Mouse (Mus musculus) small intestine, adult 2 months (tissue): Measurements from ENCODE around the gene Lrsam1. TPM values are rescaled to one million over a fixed set of nuclear protein-coding genes. Genes with fewer than 3 reads are reported as not detected.
A peak's percentile ranks its signal among the peaks of the same experiment; 100 is the strongest.

Experiments used
- H3K27ac ChIP-seq: fragments of 200-500 bp; 2 replicates; pipeline ENCODE4 v1.5.1; 2012; ENCODE audit warnings: low read depth, low read length, control low read depth, inconsistent platforms; ENCODE audit not compliant: insufficient read depth
- H3K27me3 ChIP-seq: fragments of 200-500 bp; 2 replicates; pipeline ENCODE4 v1.6.1; 2012; ENCODE audit warnings: mild to moderate bottlenecking, moderate library complexity, low read length, inconsistent platforms; ENCODE audit not compliant: control insufficient read depth, insufficient read depth
- H3K36me3 ChIP-seq: fragments of 200-500 bp; 2 replicates; pipeline ENCODE4 v1.6.1; 2012; ENCODE audit warnings: mild to moderate bottlenecking, low read length, control low read depth, inconsistent platforms; ENCODE audit not compliant: control insufficient read depth, insufficient read depth
- H3K4me1 ChIP-seq: fragments of 200-500 bp; 2 replicates; pipeline ENCODE4 v1.6.1; 2012; ENCODE audit warnings: low read length, inconsistent platforms, mixed read lengths; ENCODE audit not compliant: control insufficient read depth, insufficient read depth, insufficient read length
- H3K4me3 ChIP-seq: fragments of 200-500 bp; 2 replicates; pipeline ENCODE4 v1.5.1; 2012; ENCODE audit warnings: low read depth, mild to moderate bottlenecking, control low read depth, inconsistent platforms, low read length, moderate library complexity
- CTCF ChIP-seq: fragments of 200-500 bp; IDR thresholded peaks from 2 replicates; pipeline ENCODE4 v1.5.1; 2012; ENCODE audit warnings: low read depth, mild to moderate bottlenecking, control low read depth, inconsistent platforms, low read length, moderate library complexity, mixed read lengths; ENCODE audit not compliant: insufficient replicate concordance, insufficient read length; ENCODE audit errors: extremely low read depth
- POLR2A ChIP-seq: fragments of 200-500 bp; IDR thresholded peaks from 2 replicates; pipeline ENCODE4 v1.6.1; 2012; ENCODE audit warnings: low read depth, mild to moderate bottlenecking, control low read depth, inconsistent platforms, low read length, moderate library complexity
- WGBS: fragments of 180-500 bp; shearing (Covaris S2); methylation state at CpG from one replicate; pipeline ENCODE4 v1.1.7; 2018; 5-methylcytosine and 5-hydroxymethylcytosine counted together
- polyA plus RNA-seq: library from polyadenylated mRNA; depleted of rRNA; stranded (reverse); fragments of >200 nt; gene quantifications from 2 replicates; pipeline ENCODE4 v1.2.3, GENCODE M21; 2012

The Lrsam1 gene
- polyA plus RNA-seq, 1 experiment, result 12.0 TPM

DNA sequence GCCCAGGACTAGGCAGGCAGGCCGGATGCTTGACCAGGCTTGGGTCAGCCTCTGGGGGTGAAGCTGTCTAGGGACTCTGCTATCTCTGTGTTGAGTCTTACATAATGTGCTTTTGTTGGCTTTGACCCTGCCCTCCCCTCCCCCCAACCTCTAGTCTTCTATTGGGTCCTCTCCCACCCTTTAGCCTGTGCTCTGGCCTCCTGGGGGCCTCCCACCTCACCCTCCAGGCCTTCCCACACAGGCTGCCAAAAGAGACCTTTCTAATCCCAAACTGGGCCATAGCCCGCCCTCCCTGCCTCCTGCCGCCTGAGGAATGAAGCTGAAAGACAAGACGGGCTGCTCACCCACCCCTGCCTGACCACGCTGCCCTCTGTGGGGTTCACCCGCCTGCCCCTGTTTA is 80.4 kb downstream of the Lrsam1 start:
- Histone ChIP-seq H3K27ac (peak overlapping the region; percentile 14; the same call in 1 of the 2 replicates), H3K36me3 (no peaks in the 10 kb centered on the region), H3K27me3 (no peaks in the 10 kb centered on the region), H3K4me3 (no peak overlapping the region), H3K4me1 (peaks cover 29% of the 10 kb centered on the region)
- 75% methylated on average over 6 of the region's 6 CpGs for WGBS
- TF ChIP-seq CTCF (no peak), POLR2A (no peak)

DNA sequence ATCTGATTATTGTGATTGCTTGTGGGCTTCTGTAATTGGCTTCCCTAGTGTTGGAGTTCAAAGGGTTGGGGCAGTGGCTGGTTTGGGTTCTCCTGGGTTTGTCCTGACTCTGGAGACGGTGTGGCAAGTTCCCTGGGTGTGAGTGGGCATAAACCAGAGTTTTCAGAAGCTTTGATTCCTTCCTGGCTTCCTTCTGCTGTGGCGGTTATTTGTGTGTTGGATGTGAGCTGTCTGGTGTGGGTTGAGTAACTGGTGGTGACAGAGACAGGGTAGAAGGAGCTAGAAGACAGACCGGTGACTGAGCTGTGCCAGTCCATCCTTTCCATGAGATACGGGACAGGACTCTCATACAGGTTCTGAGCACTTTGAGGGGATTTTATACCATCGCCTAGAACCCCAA is 81.8 kb downstream of the Lrsam1 start:
- no peaks in the 10 kb centered on the region for H3K36me3 ChIP-seq
- H3K4me1 ChIP-seq, result peaks cover 37% of the 10 kb centered on the region
- WGBS, result 72% methylated on average over 5 of the region's 5 CpGs
- no peak overlapping the region for H3K4me3 ChIP-seq
- H3K27me3 ChIP-seq, result no peaks in the 10 kb centered on the region
- TF ChIP-seq CTCF (no peak), POLR2A (no peak)
- no peak overlapping the region for H3K27ac ChIP-seq

DNA sequence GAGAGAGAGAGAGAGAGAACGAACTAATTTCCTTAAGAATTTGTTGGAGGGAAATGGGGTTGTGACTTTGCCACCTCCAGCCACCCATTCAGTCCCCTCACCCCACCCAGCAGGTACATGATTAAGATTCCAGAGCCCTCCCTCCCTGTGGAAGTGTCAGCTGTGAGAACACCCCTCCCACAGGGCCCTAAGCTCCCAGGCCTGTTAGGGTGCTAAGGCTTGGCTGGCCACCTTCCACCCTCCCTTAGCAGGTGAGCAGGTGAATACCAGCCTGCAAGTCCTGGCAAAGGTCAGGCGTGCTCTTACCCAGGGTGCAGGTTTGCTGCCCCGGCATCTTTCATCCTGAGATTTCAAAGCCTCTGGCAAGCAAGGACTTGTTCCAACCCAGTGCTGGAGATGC is 83.0 kb downstream of the Lrsam1 start:
- H3K27ac ChIP-seq, result peak overlapping the region; percentile 18; the same call in 1 of the 2 replicates
- 32% methylated on average over 3 of the region's 3 CpGs for WGBS
- no peak for TF ChIP-seq CTCF
- TF ChIP-seq POLR2A, result no peak
- H3K36me3 ChIP-seq, result no peaks in the 10 kb centered on the region
- H3K4me3 ChIP-seq, result peak overlapping the region; percentile 94
- H3K27me3 ChIP-seq, result no peaks in the 10 kb centered on the region
- peaks cover 44% of the 10 kb centered on the region for H3K4me1 ChIP-seq

DNA sequence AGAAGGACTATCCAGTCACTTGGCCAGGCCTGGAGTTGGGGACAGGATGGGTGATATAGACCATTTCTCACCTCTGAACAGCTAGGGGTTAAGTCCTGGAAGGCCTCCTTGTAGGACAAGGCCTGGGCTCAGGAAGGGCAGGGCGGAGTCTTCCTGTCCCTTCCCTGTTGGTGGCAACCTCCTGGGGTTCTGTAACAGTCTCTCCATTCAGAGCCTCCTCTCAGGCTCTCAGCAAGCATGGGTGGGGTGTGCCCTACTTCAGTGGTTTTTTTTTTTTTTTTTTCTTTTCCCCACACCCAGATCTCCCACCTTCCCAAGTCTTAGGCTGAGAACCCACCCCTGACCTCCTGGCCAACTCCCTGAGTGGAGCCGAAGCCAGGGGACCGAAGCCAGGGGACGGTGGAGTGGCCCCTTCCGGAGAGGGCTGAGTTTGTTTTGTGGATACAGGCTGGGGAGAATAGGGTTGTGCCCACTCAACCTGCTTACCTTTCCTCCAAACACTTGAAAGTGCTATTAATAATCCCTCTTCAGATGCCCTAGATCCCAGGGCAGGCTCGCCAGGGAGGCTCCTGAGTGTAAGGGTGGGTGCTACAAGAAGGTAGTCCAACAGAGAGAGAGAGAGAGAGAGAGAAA is 83.5 kb downstream of the Lrsam1 start:
- peak overlapping the region; percentile 47 for H3K27ac ChIP-seq
- WGBS, result 26% methylated on average over 6 of the region's 6 CpGs
- peaks cover 44% of the 10 kb centered on the region for H3K4me1 ChIP-seq
- no peaks in the 10 kb centered on the region for H3K27me3 ChIP-seq
- H3K36me3 ChIP-seq, result no peaks in the 10 kb centered on the region
- peak overlapping the region; percentile 94 for H3K4me3 ChIP-seq
- TF ChIP-seq POLR2A, result no peak
- TF ChIP-seq CTCF, result no peak

DNA sequence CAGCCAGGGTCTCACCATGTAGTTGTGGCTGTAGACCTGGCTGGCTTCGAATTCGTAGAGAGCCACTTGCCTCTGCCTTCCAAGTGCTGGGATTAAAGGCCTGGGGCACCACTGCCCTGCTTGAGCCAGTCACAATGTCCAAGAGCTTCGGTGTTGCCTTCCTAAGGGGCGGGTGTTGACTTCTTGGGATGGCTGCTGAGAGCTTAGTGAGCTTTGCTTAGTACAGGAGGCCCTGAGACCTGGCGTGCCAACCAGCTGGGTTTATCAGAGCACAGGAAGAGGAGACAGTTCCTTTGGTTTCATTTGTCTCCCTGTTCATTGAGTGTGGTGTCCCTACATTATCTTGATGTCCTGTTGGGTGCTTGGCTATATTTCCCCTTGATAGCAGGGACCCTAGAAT is 84.1 kb downstream of the Lrsam1 start:
- peak overlapping the region; percentile 94 for H3K4me3 ChIP-seq
- H3K36me3 ChIP-seq, result no peaks in the 10 kb centered on the region
- 10% methylated on average over 5 of the region's 5 CpGs for WGBS
- peaks cover 44% of the 10 kb centered on the region for H3K4me1 ChIP-seq
- TF ChIP-seq POLR2A (no peak), CTCF (no peak)
- H3K27ac ChIP-seq, result peak overlapping the region; percentile 47
- H3K27me3 ChIP-seq, result no peaks in the 10 kb centered on the region

DNA sequence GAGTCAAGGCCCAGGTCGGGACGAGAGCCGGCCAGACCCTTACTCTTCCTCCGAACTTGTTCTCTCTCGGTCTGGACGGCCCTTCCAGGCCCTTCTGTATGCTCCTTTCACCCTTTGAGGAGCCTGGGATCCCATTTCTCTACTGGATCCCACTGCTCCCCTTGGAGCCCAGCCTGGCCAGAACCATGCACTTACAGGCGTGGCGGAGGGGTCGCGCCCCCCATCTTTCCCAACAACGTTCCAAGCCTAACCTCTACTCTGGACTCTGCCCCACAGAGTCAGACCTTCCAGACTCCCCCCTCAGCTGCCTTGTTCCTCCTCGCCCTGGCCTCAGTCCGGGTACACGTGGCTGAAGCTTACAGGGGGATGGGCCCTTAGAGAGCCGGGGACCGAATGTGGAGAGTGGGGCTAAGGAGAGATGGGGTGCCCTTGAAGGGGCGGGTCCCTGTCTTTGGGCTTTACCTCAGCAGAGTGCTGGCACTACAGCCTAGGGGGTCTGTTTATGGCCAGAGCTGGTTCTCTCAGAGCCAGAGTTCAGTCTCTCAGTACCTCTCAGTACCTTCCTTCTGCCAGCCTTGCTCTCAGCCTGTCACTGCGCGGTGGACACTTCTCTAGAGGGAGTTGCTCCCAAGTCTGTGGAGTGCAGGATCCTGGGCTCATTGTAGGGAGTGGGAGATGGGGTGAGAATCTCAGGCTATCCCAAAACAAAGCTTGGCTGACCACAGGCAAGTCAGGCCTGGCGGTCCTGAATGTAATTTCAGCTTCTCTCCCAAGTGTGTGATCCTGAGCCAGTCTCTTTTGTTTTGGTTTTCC is 84.7 kb downstream of the Lrsam1 start:
- Histone ChIP-seq H3K36me3 (no peaks in the 10 kb centered on the region), H3K27me3 (no peaks in the 10 kb centered on the region), H3K4me3 (peak overlapping the region; percentile 94), H3K4me1 (peaks cover 40% of the 10 kb centered on the region), H3K27ac (peak overlapping the region; percentile 47)
- TF ChIP-seq POLR2A, result no peak
- WGBS, result 4% methylated on average over 20 of the region's 20 CpGs

DNA sequence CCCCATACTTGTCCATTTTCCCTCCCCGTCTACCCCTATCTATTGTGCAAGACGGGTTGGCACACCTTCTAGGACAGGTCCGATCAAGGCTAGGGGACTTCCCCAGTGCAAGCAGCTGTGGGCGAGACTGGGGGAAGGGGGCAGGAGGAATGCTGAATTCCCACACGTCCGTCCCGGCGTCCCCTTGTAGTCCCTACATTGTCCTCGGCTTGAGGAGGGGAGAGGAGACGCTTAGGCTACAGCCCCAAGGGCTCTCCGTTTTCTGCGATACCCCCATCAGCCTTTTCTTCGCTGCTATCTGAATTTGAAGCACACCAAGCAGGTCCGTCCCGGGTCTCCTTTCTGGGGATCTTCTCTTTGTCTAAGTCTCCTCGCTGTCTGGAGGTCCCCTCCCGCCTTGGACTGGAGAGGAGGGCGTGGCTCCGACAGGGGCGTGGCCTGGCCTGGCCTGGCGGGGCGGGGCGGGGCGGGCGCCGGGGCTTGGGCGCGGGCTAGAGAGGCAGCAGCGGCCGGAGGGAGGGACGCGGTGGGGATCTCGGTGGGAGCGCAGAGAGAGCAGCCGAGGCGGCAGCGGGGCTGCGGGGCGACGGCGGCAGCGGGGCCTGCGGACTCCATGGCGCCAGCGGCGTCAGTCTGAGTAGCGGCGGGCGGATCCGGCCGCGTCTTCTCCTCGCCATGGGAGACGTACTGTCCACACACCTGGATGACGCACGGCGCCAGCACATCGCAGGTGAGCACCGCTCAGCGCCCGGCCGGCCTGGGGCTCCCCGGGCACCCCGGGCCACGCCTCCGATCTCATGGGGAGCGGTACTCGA is 85.5 kb downstream of the Lrsam1 start, which contains the start of gene Fam129b:
Gene Fam129b (plus strand): TSS at position 440 of the 815 bp plus-strand sequence.
- Histone ChIP-seq H3K4me1 (peaks cover 34% of the 10 kb centered on the region), H3K4me3 (peak within 1 kb of the TSS; percentile 94), H3K27me3 (no peaks in the 10 kb centered on the region), H3K27ac (peak within 1 kb of the TSS; percentile 91), H3K36me3 (no peaks in the 10 kb centered on the region)
- TF ChIP-seq CTCF (no peak), POLR2A (peak; percentile 18; the same call in 1 of the 2 replicates)
- under 1% methylated on average over 66 of the region's 68 CpGs for WGBS
